Mouse (Mus musculus) fibroblast of lung, adult 2 months (primary cell): Measurements from ENCODE around the gene Ago3.
A peak's percentile ranks its signal among the peaks of the same experiment; 100 is the strongest.

Source experiments
- DNase-seq: peaks from one replicate; pipeline ENCODE4 v3.0.0-alpha.2; 2011; ENCODE audit warnings: low read depth

Ago3 gene

DNA sequence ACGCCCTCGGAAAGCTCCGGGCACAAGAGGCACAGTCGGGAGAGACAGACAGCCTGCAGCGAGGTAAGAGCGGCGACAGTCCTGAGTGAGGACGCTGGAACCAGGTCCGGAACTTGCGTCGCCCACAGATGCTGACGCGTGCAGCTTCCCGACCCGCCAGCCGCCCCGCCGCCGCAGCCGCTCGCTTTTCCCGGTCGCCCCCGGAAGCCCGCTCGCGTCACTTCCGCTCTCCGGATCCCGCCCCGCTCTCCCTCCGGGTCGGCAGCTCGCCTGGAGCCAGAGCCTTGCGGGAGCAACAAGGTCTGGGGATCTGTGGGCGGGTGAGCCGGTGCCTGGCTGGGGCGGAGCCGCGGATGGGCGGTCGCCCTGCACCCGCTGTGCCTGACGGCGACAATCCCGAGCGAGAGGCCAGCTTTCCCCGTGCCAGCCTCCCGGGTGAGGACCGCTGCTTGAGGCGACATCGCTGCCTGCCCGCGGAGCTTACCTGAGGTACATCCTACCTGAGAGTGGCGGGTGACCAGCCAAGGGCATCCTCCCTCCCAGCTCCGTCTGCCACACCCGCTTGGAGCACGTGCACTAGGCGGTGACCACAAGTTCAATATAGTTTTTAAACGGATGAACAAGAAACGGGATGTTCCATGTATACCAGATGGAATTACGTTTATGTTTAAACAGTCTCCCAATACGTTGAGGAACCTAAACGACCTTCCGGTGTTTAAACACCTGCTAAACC lies at the start of gene Ago3:
Gene Ago3, minus strand, starts transcription at position 210 of the 733 bp plus-strand sequence.
- peak; percentile 71 for DNase-seq

DNA sequence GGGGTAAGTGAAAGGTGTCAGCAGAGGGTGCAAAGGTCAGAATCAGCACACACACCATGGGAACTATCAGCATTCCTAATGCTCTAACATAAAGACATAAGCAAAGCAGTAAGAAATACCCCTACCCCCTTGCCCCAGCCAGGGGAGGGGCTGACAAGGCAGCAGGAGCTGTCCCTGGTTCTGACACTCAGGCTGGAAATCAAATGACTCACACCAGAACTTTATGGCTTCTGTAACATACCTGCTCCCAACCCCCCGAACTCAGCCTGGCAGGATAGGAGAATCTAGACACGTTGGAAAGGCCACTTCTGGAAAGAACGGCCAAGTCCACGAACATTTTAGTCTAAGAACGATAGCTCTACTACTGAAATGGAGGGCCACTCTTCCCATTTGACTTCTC lies 43.7 kb upstream of the Ago3 start:
- no peak for DNase-seq

DNA sequence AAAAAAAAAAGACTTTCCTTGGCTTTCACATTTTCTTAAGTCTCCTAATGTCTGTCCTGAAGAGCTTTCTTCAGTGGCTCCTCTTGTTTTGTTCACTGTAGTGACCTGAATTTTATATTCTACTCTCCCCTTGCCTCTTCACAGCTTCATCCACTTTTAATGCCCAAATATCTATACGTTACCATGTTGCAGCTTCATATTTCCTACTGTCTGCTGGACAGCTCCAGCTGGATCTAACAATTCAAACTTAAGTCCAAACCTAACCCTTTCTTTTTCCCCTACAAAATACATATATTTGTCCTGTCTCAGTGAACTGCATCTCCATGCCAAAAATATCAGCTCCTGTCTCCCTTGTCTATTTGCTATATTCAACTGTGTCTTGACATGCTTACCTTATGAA lies 40.0 kb upstream of the Ago3 start:
- DNase-seq, result no peak

DNA sequence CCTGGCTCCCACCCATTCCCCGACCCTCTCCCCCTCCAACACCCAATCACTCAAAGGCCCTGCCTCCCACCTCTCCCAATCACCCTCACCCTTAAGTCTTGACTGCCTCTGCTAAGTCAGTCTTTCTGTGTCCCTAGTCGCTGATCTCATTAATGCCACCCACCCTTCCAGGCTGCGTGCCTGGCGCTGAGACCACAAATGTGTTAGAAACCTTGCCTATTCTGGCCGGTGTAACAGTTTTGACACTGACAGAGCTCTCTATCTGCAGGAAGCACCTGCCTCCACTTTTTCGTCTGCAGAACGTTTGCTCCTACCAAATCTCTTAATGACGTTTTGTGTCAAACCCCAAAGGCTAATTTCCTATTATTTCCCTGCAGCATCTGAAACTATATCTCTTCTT lies 39.6 kb upstream of the Ago3 start:
- DNase-seq, result no peak

DNA sequence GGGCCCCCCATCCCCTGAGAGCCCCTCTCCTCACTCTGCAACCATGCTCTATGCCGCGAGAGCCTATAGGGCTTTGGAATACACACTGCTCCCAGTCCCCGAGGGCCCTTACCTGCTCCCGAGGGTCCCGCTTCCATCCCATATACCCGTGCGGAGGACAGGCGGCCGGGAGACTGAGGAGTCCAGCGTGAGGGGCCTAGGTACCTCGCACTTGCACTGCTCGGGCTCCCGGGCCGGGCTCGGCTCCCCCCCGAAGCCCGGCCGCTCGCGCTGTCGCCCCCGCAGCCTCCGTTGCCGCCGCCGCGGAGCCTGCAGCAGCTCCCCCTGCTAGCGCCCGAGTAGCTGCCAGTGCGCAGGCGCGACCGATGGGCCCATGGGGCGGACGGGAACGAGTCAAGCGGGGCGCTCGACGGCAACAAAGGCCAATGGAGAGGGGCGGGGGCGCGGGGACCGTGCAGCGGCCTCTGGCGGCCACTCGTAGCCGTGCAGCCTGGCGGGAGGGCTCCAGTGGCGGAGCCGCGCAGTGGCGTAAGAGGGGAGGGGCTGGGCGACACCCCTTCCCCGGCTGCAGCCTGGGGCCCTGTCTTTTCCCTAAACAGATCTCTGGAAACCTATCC lies 39.0 kb upstream of the Ago3 start, which contains the start of gene Ago1:
Gene Ago1, minus strand, starts transcription at position 299 of the 617 bp plus-strand sequence.
- peak; percentile 72 for DNase-seq

DNA sequence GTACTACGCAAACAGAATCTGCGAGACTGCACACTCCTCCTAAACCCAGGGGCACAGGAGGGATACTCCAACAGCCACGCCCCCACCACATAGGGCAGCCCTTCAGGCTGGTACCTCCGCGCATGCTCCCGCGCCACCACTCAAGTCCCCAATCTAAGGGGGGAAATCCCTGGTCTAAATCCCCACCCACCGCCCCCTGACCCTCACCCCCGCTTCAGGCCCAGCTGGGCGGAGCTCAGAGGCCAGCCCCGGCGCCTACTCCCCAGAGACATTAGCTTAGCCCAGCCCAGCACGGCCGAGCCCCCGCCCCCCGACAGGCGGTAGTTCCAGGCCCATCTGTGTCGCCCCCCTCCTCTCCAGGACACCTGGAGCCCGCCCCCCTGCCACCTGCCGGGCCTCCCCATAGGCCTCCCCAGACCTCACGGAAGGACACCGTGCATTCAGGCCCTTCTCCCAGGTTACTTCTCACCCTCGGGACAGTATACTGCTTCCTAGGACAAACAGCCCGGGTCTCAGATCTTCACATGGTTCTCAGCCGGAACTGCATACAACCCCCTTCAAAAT lies 38.4 kb upstream of the Ago3 start:
- no peak for DNase-seq

DNA sequence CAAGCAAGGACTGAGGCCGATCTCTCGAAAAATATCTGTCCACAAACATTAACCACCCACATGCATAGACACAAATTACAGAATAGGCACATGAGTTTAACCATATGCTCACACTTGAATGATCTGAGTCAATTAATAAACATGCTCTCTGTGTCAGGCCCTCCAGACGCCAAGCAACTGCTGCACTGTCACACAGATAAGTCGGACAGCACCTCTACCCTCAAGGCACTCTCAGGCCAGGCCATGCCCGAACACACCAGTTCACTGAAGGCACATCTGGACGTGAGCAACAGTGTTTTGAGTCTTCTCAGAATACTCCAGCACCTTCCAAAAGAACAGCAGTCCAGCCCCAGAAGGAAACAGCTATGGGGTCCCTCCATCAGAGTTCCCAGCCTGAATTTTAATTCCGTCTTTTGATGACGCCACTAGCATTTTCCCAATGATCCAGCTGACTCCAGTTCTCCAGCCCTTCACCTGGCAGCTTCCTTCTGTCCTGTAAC lies 36.9 kb upstream of the Ago3 start:
- no peak for DNase-seq

DNA sequence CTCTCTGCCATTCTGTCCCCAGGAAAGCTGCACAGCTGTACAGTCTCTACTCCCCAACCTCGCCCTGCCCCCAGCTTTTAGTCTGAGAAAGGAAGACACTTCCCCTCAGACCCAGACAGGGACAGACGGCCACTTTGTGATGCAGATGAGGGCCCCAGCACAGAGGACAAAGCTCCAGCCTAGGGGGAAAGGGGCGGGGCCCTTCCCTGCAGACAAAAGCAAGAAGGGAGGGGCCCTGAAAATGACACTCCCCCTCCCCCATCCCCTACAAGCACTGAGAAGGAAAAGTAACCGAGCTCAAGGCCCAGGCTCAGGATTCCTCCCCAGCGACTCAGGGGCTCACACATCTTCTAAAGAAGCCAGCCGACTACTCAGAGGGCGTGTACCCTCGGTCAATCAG lies 36.5 kb upstream of the Ago3 start:
- DNase-seq, result no peak

DNA sequence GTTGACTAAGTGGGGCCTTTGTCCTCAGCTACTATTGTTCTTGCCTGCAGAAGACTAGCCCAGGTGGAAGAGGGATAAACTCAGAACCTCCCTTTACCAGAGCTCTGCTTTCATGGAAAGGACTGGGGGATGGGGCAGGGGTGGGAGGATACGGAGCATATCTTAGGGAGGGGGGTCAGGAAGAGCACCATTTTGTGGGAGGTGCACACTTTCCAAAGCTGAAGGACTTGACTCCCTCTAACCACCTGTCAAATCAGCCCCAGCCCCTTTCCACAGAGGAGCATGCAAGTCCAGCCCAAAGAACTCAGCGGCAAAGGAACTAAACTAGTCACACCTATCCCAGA lies 35.5 kb upstream of the Ago3 start:
- DNase-seq, result no peak

DNA sequence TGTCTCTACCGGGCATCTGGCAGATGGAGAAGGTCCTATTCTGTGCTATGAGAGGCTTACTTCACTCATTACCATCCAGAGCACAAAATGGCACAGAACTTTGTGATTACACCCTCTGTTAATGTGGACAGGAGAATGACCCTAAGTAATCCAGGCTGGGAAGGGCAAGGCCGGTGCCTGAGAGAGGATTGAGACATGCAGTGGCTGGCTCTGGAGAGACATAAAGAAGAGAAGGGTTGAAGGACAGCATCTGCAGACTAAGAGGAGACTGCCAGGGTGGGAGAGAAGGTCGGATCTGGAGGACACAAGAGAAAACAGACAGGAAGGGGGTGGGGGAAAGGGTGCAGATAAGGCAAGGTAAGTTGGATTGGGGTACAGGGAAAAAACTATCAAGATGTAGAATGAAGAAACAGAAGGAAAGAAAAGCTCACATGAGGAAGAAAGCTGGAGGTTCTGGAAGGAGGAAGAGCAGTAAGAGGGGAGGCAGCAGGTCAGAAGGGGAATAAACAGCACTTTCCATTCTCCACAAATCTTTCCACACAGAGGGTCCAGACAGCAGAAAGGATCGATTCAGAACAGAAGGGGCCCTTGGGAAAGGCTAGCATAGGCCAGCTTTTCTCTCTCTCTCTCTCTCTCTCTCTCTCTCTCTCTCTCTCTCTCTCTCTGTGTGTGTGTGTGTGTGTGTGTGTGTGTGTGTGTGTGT lies 35.0 kb upstream of the Ago3 start:
- DNase-seq, result no peak

DNA sequence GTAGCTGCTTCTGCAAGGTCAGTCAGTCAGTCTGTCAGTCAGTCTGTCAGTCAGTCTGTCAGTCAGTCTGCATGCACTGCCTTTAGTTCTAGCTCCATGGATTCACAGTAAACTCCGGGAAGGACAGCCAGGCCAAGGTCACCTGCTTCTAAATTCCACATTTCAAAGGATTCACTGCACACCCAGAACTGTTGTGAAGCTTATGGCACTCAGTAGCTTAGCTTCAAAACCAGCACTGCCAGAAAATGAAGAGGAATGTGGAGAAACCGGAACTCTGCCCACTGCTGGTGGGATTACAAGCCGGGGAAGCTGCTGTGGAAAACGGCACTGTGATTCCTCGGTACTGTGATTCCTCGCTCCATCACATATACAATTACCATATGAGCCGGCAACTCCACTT lies 26.1 kb upstream of the Ago3 start:
- DNase-seq, result no peak

DNA sequence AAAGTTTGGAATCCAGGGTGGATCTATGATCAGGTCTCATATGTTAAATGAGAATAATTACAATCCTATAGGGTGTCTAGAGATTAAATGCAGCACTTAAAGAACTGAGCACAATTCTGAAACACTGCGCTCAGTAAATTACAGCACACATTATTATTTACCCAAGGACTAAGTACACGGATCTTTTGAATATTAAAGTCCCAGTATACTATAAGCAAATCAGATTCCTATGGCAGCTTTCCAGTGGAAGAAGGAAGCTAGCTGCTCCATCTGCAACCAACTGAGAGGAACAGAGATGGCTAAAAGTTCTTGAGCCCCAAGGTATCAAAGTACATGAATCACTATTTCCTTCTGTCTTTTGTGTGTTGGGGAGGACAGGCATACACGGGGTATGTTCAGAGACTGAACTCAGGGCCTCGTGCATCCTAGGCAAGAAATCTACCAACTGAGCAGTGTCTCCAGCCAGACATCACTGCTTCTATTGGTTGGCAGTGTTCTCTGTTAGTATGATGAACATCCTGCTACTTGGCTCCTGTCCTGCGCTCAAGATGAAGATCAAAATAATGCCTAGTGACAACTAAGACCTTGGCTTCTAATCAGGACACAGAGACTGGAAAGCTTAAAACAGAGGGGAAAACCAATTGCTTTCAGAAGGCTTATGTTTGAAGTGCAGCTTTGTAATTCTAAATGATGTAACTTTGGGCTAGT lies 25.3 kb upstream of the Ago3 start:
- no peak for DNase-seq

DNA sequence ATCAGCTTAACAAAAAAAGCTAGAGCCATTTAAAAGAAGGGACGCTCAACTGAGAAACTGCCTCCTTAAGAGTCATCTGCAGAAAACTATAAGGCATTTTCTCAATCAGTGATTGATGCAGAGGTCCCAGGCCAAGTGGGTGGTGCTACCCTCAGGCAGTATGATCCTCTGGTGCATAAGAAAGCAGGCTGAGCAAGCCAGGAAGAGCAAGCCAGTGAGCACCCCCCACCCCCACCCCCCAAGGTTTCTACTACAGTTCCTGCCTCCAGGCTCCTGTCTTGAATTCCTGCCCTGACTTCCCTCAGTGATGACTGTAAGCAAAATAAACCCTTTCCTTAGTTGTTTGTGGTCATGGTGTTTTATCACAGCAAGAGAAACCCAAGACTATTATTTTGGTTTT lies 20.9 kb upstream of the Ago3 start:
- DNase-seq, result no peak

DNA sequence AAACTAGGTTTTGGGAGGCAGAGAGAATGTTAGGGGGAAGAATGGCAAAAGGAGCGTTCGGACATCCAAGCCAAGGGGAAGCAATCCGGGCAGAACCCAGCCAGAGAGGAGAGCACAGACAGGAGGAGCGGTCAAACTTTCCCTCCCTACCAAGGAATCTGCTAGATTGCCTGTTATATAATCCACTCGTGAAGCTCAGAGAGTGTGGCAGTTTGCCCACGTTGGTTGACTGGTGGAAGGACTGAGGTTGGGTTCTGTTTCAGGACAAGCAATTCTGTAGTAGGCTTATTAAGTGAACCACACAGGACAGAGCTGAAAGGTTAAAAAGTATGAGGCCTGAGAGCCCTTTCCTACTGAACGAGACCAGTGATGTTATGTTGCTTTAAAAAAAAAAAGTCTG lies 17.8 kb upstream of the Ago3 start:
- no peak for DNase-seq

DNA sequence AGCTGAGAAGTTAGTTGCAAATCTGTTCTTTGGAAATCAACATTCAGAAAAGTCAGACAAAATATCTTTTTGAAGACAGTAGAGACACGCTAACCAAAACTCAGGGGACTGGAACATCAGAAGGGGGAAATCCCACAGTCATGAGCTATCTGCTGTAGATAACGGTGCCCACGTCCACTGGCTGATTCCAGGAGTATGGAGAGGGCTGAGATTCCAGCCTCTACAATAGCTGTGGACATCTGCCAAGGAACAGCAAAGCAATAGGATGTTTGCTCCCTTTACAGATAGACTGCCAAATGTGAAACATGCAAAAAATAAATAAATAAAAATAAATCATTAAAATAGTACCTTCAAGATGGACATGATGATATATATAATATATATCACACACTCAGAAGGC lies 15.2 kb upstream of the Ago3 start:
- no peak for DNase-seq

DNA sequence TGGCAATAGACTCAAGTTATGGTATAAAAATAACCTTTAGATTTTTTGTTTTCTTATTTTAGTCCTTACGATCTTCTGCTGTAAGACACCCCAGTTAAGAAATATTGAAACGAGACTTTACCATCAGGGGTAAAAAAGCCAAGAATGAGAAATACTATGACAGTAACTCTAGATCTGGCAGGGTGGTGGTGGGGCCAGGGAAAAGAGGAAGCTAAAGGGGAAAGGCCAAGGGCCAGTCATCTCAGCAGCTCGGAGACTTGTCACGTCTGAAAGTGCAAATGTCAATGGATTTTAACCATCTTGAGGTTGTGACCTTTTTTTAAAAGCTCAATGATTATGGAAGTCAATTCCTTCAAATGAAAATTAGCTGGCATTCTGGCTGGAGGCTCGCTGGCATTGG lies 8.9 kb upstream of the Ago3 start:
- no peak for DNase-seq

DNA sequence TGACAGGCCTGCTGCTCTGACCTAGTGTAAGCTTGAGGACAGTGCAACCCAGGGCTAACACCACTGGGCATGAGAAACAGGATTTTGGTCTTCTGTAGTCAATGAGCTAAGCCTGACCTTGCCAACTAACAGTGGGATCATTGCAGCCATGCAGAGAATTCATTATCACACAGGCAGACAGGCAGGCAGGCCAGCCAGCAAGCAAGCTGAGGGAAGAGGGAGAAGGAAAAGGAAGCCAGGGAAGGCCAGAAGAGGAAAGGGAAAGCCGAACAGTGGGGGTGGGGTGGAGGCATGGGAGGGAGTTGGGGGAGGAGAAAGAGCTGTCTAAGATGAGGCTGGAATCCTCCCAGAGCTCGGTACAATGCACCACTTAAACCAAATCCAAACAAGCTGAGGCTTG lies 6.9 kb upstream of the Ago3 start:
- no peak for DNase-seq

DNA sequence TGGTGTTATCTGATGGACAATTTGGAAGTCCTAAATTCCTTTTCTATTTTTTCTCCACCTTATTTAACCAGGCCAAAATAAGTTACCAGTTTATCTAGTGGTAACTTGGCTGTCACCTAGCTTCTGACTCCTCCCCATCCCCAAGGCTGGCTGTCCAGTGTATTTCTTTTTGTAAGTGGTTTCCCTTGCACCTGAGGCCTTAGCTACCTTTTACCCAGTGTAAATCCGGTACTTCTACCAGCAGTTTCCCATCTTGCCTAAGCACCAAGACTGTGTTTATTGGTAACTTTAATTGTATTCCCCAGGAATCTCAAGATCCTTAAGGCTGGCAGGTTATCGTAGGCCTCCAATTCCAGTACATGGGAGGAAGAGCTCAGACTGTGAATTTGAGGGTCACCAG lies 4.7 kb upstream of the Ago3 start:
- no peak for DNase-seq

DNA sequence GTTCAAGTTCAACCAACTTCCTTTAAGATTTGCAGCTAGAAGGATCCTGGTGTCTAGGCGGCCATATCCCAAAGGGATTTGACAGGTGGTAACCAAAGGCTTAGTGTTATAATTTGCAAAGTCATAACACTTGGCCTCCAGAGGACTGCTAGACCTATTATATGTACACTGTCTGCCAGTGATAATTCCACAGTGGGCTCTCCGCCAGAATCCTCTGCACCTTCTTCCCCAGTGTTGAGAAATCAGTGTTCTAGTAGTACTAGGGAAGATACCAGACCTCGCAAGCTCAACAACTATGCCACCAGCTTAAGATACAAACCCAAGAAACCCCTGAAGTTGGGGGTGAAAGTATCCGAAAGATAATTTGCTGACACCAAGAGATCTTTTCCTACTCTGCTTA lies 3.8 kb upstream of the Ago3 start:
- DNase-seq, result no peak

DNA sequence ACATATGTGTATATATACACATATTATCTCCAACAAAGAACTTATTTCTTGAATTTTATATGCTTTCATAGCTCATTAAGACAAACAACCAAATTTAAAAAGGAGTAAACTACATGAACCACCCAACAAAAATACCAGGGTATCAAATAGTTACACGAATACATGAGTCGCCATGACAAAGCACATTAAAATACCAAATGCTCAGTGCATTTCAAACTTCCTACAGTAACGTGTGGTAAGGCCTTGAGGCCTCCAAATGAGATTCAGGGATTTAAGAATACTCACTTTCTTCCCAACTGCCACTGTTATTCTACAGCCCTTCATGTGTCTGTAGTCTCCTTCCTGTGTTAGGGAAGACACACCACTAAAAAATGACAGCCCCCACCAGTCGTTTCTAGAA lies 2.4 kb upstream of the Ago3 start:
- DNase-seq, result no peak

DNA sequence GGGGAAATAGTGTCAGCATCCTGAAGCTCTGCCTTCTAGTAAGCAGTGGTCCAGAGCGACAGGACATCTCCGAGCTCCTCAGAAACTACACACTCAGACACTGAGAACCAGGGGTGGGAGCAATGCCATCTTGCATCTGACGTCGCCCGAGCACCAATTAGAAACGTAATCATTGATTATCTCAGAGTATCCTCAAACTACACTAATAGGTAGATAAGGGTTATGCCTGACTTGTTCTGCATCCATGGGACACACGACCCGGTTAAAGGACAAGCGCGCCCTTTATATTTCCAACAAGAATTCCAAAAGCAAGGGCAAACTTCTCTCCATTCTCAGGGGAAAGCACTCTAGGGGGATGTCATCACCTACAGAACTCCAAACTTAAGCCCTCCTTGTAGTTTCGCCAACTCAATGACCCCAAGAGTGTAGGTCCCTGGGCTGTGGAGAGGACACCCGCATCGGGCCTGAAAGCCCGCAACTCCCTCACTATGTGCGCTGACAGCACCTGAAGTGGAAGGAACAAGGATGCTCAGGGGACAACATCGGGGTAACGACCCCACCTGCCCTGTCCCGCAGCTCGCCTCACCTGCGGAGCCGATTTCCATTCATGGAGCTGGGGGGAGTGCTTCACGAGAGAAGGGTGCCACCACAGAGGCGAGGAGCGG lies 542 bp downstream of the Ago3 start:
- DNase-seq, result no peak

DNA sequence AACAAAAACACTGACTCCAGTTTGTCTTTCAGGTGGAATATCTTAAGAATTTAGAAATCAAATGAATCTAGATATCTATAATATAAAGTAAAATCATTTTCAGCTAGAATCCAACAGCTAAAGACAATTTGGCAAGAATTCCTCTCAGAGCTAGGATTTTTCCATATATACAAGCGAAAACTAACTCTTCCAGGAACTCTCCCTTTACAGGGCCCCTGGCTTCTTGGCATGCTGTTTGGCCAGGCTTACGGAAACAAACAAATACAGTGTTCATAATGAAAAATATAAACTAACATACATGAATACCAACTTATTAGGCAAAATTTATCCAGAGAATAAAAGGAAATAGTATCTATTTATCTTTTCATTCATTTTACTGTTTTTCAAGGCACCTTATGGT lies 5.5 kb downstream of the Ago3 start:
- DNase-seq, result no peak
